Comparison of ENCODE assay signal across 25 mouse cellular contexts in the genomic region with DNA sequence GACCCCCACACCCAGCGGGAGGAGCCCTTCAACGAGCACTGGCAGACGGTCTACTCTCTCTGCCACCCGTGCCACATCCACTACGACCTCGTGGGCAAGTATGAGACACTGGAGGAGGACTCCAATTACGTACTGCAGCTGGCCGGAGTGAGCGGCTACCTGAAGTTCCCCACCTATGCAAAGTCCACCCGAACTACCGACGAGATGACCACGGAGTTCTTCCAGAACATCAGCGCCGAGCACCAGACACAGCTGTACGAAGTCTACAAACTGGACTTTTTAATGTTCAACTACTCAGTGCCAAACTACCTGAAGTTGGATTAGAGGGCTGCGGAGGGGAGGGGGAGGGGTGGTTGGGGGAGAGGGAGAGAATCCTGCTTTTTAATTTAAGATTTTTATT.
DNase-seq lines count a peak whose midpoint lies in the region; ATAC-seq and TF ChIP-seq lines count a peak whose summit lies in the region.
"Had no signal": no experiment of that assay in that cellular context is flagged by ENCODE, and none has a peak within 500 bp of the region (broad histone marks: within the 10 kb centered on the region; RNA-seq: fewer than 3 reads in every experiment).

No protein-coding gene starts in this region.

- H3K27ac ChIP-seq in kidney, embryonic 15.5 days, result no peak overlapping the region
- no peak overlapping the region for H3K27ac ChIP-seq in cerebellum, adult 2 months (ENCODE audit: insufficient read depth, low read length)
- H3K27ac ChIP-seq: embryonic facial prominence, embryonic 10.5 days; embryonic facial prominence, embryonic 13.5 days; forebrain, embryonic 12.5 days; forebrain, embryonic 15.5 days; heart, adult 2 months; hindbrain, embryonic 12.5 days; hindbrain, embryonic 15.5 days had no signal

- no peak overlapping the region for H3K9ac ChIP-seq in kidney, embryonic 15.5 days
- H3K9ac ChIP-seq: embryonic facial prominence, embryonic 13.5 days; forebrain, embryonic 12.5 days; forebrain, embryonic 15.5 days; heart, embryonic 12.5 days; hindbrain, embryonic 12.5 days; hindbrain, embryonic 15.5 days had no signal

- H3K27me3 ChIP-seq in kidney, embryonic 15.5 days, result no peaks in the 10 kb centered on the region
- H3K27me3 ChIP-seq in cerebellum, adult 2 months (ENCODE audit: control insufficient read depth, insufficient read depth, low read length), result no peaks in the 10 kb centered on the region
- H3K27me3 ChIP-seq: embryonic facial prominence, embryonic 13.5 days; forebrain, embryonic 12.5 days; forebrain, embryonic 15.5 days; heart, embryonic 12.5 days; hindbrain, embryonic 12.5 days; hindbrain, embryonic 15.5 days had no signal

- no peak for TF ChIP-seq POLR2A in cerebellum, adult 2 months (IDR thresholded peaks at IDR 0.05; ENCODE audit: borderline replicate concordance, insufficient read depth, low read length)

- H3K4me2 ChIP-seq in kidney, embryonic 15.5 days, result no peak overlapping the region
- H3K4me2 ChIP-seq: embryonic facial prominence, embryonic 13.5 days; forebrain, embryonic 12.5 days; forebrain, embryonic 15.5 days; heart, embryonic 12.5 days; hindbrain, embryonic 12.5 days; hindbrain, embryonic 15.5 days had no signal

- WGBS in kidney, embryonic 15.5 days, result 87% methylated on average over 17 of the region's 17 CpGs
- 97% methylated on average over 17 of the region's 17 CpGs for WGBS in cerebellum, adult 2 months

- H3K36me3 ChIP-seq in kidney, embryonic 15.5 days, result peaks cover 17% of the 10 kb centered on the region; the same call in 1 of the 2 replicates

- TF ChIP-seq CTCF in cerebellum, adult 2 months (IDR thresholded peaks at IDR 0.05; ENCODE audit: borderline replicate concordance, insufficient read depth, low read depth, low read length), result no peak

- DNase-seq in kidney, adult 11 months, result peak; percentile 58
- DNase-seq in kidney, postnatal 10 days, result no peak
- DNase-seq in kidney, adult 8-10 months, result peak; percentile 57 to 61
- DNase-seq in kidney, postnatal 14 days, result peak; percentile 34
- DNase-seq in cerebellum, adult 2 months, result no peak
- DNase-seq: adrenal gland, adult 2 months; adrenal gland, postnatal 14 days; cerebellum, adult 11 months; cerebellum, adult 8-10 months; cerebellum, postnatal 10 days; cerebellum, postnatal 36 days; embryo, embryonic 11 days; gastrocnemius, postnatal 25 days; heart, adult 2 months had no signal

- peaks cover 6% of the 10 kb centered on the region; the same call in 1 of the 2 replicates for H3K4me1 ChIP-seq in kidney, embryonic 15.5 days
- H3K4me1 ChIP-seq in cerebellum, adult 2 months (ENCODE audit: control insufficient read depth, insufficient read depth, low read length), result peaks cover 3% of the 10 kb centered on the region
- H3K4me1 ChIP-seq: hindbrain, embryonic 12.5 days had no signal

- 0 out of 2 replicates have a peak, but pooled peaks cover 4% of the 10 kb centered on the region for H3K9me3 ChIP-seq in kidney, embryonic 15.5 days (replicated peaks)
- H3K9me3 ChIP-seq: embryonic facial prominence, embryonic 10.5 days; embryonic facial prominence, embryonic 13.5 days; forebrain, embryonic 12.5 days; forebrain, embryonic 15.5 days; hindbrain, embryonic 12.5 days; hindbrain, embryonic 15.5 days had no signal

- ATAC-seq in kidney, embryonic 15.5 days (replicated peaks; ENCODE audit: low FRiP score), result no peak
- ATAC-seq in monocyte, adult 5-6 weeks (replicated peaks; ENCODE audit: insufficient number of reproducible peaks, low FRiP score, low TSS enrichment, poor library complexity, severe bottlenecking), result no peak
- ATAC-seq: CD4-positive, CD25-positive, alpha-beta regulatory T cell, adult 4 months; forebrain, embryonic 15.5 days had no signal

- H3K4me3 ChIP-seq in kidney, embryonic 15.5 days (replicated peaks), result no peak overlapping the region
- no peak overlapping the region for H3K4me3 ChIP-seq in cerebellum, adult 2 months (replicated peaks; ENCODE audit: insufficient read depth, low read depth, low read length)
- H3K4me3 ChIP-seq: embryonic facial prominence, embryonic 10.5 days; embryonic facial prominence, embryonic 13.5 days; erythroblast, embryonic 14.5 days; forebrain, embryonic 12.5 days; forebrain, embryonic 15.5 days; heart, adult 2 months; heart, embryonic 12.5 days; hindbrain, embryonic 12.5 days; hindbrain, embryonic 15.5 days had no signal

Comparison
In these comparisons a context has a peak if more than half of its experiments do, and no peak if none do; other contexts are left out.
1. DNase-seq: peak in kidney, adult 11 months (single experiment), kidney, adult 8-10 months (2 of 2) and kidney, postnatal 14 days (single experiment); none in kidney, postnatal 10 days (single experiment) and cerebellum, adult 2 months (0 of 2).